Mouse (Mus musculus) lung, postnatal 14 days (tissue): ENCODE results near the gene Bhlhe40.

Experiments used
- DNase-seq: peaks from one replicate; pipeline ENCODE4 v3.0.0; 2021

The Bhlhe40 gene

GRCm38 (mm10) chr6:108694965-108695724 lies 34.7 kb downstream of the Bhlhe40 start:
- DNase-seq = no peak

DNA sequence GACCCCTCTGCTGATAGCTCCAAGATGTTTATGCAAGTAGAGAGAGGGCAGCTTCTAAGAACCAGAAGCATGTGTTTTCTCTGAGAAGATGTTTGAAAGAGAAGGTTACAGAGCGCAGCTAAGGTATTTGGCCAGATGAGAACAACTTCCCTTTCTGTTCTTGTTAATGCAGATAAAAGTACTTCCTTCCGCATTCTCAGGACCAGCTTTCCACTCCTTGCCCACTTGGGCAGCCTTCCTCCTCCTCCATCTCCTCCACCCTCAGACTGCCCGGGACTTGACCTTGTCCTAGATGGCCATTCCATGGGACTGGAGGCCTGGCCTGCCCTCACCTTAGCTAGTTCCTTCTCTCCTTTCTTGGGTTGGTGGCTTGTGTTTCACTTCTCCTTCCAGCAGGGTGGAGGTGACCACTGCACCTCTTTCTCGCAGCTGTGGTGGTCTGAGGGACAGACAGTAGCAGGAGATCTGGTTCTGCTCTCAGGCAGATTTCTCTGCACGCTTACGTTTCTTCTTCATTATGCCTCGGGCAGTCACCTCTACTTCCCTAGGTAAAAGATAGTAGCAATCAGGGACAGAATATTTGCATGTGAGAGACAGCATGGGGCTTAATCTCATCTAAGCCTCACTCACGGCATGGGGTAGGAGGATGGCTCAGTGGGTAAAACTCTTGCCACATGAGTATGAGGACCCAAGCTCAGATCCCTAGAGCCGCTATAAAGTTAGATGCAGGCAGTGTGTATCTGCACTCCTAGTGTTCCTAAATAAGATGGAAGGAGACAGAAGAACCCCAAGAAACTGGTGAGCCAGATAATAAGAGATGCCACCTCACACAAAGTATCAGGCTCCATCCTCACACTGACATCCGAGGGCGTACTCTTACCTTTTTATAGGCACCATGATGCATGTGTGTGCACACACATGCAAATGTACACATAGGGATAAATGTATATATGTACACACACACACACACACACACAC lies 35.7 kb downstream of the Bhlhe40 start:
- peak; percentile 19 for DNase-seq

DNA sequence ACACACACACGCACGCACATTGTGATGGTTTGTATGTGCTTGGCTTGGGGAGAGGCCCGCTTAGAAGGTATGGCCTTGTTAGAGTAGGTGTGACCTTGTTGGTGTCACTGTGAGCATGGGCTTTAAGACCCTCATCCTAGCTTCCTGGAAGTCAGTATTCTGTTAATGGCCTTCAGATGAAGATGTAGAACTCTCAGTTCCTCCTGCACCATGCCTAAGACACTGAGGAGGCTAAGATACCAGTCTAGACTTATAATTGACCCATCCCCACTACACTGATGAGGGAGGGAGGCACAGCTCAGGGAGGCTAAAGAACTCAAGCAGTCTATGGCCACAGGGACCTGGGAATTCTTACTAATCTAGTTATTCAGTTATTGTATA lies 36.4 kb downstream of the Bhlhe40 start:
- DNase-seq = no peak

- no peak for DNase-seq
Observed at GRCm38 (mm10) chr6:108697345-108697744, 36.9 kb downstream of the Bhlhe40 start.

DNA sequence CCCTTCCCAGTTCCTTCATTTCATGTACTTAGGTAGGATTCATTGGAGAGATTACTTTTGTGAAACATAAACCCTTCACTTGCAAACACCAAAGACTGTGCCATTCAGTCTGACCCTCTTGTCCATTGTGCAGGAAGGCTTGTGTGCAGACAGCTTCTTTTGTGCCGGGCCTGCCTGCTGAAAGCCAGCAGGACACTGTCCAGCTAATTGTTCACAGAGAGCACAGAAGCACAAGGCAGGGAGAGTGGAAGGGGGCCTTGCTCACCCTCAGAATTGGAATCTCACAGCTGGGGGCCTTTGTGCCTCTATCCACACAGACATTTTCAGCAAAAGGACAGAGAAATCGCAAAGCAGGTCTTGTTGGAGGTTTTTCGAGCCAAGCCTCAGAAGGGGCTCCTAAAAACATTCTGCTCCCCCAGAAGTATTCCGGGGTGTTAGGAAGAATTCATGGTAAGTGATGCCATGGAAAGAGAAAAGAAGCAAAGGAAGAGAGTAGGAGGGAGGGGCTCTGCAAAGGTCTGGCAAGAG lies 38.0 kb downstream of the Bhlhe40 start:
- DNase-seq = no peak

DNA sequence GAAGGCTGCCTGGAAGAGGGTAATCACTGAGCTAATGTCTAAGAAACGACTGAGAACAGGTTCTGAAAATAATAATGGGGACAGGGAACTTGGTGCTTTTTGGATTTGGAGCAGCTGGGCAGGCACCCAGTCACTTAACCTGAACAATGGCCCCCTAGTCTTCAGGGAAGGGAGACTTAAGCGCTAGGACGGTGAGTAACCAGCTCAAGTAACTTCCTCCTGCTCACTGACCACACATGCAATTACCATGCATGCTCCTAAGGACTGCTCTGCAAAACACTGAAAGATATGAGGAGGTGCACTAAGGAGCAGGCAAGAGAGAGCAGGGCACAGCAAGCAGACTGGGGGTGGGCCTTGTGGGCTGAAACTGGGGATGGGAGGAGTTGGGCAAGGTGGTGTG lies 39.2 kb downstream of the Bhlhe40 start:
- DNase-seq = no peak

- DNase-seq = no peak
Observed at GRCm38 (mm10) chr6:108700638-108701343, 40.4 kb downstream of the Bhlhe40 start.

DNA sequence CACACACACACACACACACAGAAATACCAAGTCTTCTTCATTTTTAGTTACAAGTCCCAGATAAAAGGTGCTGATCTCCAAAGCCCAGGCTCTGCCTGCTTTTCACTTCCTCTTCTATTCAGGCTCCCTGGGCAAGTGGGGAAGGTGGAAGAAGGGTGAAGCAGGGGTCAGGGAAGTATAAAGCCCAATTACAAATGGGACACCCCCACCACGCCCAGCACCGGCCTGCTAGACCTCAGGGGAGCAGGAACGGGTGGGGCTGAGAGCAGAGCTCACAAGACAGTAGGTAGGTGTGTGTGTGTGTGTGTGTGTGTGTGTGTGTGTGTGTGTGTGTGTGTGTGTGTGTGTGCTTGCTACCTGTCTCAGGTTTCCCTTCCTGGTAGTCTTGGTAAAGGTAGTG lies 42.2 kb downstream of the Bhlhe40 start:
- no peak for DNase-seq

GRCm38 (mm10) chr6:108703085-108703484 lies 42.7 kb downstream of the Bhlhe40 start:
- DNase-seq = no peak

DNA sequence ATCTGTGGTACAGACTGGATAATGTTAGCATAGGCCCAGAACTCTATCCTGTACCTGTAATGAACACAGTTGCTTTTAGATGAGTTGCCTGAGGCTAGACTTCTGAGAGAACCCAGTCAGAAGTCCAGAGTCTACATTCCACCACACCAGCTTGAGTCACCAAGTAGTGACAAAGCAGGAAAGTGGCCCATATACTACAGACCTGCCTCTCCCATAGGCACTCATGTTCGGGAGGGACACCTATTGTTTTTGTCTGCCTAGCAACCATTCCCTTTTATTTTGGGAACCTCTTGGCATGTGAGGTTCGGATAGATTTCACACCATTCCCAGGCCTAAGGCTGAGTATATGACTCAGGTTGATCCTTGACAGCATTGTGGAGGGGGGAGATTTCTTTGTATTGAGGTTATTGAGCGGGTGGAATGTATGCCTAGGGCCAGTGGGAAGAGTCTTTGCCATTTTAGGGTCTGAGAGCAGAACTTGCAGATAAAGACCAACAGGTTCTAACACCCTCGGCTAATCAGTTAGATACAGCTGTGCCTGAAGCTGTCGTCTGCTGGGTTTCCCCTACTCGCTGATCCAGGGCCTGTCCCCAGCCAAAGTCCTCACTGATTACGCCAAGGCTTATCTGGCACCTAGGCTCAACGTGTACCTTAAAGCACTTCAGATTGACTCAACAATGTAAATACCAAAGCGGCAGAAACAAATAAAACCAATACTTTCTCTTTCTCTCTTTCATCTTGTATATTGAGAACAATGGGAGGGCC lies 44.1 kb downstream of the Bhlhe40 start:
- DNase-seq = no peak

- no peak for DNase-seq
Observed at GRCm38 (mm10) chr6:108705957-108706356, 45.5 kb downstream of the Bhlhe40 start.

DNA sequence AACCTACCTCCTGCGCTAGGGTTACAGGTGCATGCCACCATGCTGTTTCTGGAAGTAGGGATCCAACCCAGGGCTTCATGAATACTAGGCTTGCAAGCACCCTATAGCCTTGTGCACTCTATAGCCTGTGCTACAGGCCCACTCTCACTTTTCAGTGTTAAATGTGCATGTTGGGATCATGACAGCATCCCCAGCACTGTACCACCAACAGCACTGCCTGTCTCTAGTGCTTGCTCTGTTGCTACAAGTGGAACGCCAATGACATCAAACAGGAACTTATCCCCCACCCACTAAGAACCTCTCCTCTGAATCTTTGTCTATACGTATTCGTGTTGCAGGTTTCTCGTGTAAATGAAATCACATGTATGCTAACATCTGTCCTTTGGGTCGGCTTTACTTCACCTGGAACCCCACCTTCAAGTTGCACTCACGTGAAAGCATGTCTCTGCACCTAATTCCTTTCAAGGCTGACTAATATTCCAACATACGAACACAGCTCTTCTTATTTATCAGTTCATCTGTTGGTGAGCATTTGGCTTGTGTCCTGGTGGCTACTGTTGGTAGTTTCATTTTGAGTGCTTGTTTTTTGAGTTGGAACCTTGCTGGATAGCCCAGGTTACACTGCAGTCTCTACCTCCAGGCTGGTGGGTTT lies 46.7 kb downstream of the Bhlhe40 start:
- no peak for DNase-seq

- DNase-seq = no peak
Observed at GRCm38 (mm10) chr6:108709131-108709470, 48.7 kb downstream of the Bhlhe40 start.

DNA sequence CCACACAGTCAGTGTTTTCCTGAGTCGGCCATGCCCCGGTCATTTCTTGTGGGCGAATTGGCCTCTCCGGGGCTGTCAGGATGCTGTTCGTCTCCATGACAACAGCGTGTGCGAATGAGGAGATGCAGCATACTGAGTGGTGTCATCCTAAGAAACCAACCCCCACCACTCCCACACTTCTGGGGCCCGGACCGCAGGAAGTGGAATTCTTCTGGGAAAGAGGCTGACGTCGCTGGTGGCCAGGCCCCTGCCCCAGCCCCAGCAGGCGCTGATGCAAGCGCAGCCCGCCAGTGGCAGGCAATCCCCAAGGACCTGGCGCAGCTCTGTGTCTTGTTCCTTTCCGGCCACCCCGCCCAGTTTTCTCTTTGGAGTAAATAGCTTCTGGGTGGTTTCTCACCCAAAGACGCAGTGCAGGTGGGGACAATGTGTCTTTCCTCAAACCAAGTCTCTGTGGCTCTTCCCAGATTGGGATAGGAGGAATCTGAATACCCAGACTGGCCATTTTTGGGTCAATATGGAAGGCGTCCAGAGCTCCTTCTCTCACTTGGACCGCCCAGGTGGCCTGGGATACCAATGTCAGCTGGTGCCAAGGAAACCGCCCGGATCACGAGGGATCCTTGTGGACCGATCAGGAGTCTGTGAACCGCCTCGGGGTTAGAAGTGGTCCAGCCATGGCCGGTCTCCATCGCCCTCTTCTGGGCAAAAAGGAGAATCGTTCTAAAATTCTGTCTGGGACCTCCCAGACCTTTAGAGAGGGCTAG lies 49.2 kb downstream of the Bhlhe40 start:
- DNase-seq = peak; percentile 78

DNA sequence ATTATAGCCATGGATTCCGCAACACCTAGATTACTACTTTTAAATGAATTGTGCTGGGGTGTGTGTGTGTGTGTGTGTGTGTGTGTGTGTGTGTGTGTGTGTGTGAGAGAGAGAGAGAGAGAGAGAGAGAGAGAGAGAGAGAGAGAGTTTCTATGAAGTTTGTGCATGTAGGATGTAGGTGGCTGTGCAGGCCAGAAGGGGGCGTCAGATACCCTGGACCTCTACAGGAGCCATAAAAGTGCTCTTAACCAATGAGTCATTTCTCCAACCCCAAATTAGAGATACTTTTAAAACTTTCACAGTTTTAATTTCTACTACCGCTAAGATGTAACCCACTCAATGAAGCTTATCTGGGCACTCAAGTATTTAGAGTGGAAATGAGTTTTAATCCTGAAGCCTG lies 50.2 kb downstream of the Bhlhe40 start:
- DNase-seq = no peak

- DNase-seq = no peak
Observed at GRCm38 (mm10) chr6:108711192-108711964, 50.9 kb downstream of the Bhlhe40 start.

DNA sequence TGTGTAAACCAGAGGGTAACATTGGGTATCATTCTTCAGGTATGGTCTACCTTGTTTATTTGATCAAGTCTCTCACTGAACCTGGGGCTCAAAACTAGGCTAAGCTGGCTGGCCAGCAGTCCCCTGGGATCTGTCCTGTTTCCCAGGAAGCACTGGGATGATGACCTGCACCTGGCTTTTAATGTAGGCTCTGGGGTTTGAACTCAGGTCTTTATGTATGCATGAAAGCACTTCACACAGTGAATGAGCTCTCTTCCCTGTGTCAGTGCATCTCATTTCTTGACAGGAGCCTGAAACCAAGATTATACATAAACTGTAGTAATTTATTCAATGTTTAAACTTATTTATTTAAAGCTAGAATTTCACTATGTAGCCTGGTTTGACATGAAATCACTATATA lies 51.7 kb downstream of the Bhlhe40 start:
- no peak for DNase-seq

DNA sequence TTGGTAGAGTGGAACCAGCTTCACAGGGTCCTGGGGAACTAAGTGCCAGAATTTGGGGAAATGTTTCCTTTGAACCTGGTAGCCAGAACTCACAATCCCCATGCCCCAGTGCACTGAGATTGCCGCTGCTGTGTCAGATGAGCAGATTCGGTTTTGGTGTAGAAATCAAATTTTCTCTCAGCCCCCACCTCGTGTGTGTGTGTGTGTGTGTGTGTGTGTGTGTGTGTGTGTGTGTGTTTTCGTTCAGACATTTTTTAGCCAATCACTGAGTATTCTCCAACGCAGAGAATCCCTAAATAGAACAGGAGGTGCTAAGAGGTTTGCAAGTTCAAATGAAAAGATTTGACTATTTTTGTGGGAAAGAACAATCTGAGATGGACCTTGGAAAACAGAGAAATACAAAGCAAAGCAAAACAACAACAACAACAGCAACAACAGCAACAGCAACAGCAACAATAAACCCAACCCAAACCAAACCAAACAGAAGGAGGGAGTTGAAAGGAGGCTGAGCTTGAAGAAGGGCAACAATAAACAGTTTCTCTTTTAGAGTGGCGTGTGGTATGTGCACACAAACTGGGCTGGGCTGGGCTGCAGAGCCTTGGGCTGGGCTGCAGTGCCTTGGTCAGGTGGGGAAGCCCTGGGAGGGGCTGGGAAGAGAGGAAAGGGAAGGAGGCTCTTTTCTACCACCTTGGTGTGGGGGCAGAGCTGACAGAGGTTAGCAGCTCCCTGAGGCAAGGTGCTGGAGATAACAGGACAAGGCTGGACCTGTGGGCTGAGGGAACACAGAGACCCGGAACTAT lies 52.9 kb downstream of the Bhlhe40 start:
- no peak for DNase-seq
